Mouse (Mus musculus): ENCODE results near the gene Usb1. TPM values are rescaled to one million over a fixed set of nuclear protein-coding genes. Genes with fewer than 3 reads are reported as not detected.

Usb1 gene
- polyA plus RNA-seq, 1 experiment from 2014 or later = 10.9 TPM

DNA sequence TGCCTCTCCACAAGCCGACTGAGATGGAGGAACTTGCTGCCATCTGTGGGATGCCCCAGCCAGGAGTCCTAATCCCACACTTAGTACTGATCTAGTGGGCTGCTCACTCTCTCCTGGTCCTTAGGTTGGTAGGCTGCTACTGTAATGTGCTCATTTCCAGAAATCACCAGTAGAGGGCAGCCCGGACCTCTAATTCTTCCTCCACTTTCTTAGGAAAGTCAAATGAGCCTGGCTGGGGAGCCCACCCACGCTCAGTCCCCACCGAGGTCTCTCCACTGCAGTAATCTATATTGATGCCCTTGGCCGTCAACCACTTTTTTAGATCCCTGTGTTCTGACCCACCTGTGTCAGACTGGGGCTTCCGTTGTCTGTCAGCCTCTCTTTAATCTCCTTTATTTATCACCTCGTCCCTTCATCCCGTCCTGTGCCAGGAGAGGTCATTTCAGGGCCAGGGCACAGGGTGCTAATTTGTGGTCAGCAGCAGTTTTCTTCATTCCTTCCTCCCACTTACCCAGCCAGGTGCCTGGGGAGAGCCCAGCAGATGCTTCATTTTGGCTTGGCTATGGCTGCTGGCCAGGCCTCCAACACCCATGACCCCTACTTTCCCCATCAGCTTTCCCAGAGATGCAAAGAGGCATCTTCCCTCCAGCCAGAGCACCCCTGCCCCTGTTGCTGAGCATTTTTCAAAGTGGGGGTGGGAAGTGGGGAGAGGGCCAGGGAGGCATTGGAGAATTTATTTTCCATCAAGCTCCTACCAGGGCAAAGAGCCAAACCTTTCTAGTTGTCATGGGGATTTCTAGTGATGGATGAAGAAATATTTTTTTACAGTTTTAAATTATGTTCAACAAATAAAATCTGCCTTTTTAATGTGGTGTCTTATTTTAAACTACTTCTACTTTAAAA, 14.8 kb downstream of the Usb1 start:
- TF ChIP-seq EP300 (IDR thresholded peaks at IDR 0.05; ENCODE audit: low read depth) (no peak), CTCF (IDR thresholded peaks at IDR 0.05; ENCODE audit: low read depth) (peak; percentile 78)
- H3K9ac ChIP-seq (replicated peaks) = no peak overlapping the region
- DNase-seq (peak; percentile 70), ATAC-seq (peak; percentile 29; the same call in 1 of the 2 replicates)
- peaks cover 22% of the 10 kb centered on the region for H3K36me3 ChIP-seq (replicated peaks; ENCODE audit: insufficient read depth, low read length)
- H3K27me3 ChIP-seq (ENCODE audit: insufficient read depth, low read length) = peaks cover 11% of the 10 kb centered on the region
- no peak overlapping the region for H3K4me2 ChIP-seq (ENCODE audit: low read depth, low read length)
- H3K4me3 ChIP-seq (ENCODE audit: low read depth, low read length) = no peak overlapping the region
- 48% methylated on average over 8 of the region's 8 CpGs for WGBS (ENCODE audit: insufficient replicate concordance)
- no peaks in the 10 kb centered on the region for H3K9me3 ChIP-seq (ENCODE audit: low read length)
- peaks cover 3% of the 10 kb centered on the region for H3K4me1 ChIP-seq (ENCODE audit: insufficient read depth)
- no peak overlapping the region for H3K27ac ChIP-seq (ENCODE audit: low read depth)

GRCm38 (mm10) chr8:95348356-95348755, 16.3 kb downstream of the Usb1 start:
- DNase-seq (no peak), ATAC-seq (no peak)
- Histone ChIP-seq H3K9me3 (ENCODE audit: low read length) (no peaks in the 10 kb centered on the region), H3K4me1 (ENCODE audit: insufficient read depth) (peaks cover 11% of the 10 kb centered on the region), H3K27ac (ENCODE audit: low read depth) (no peak overlapping the region), H3K9ac (replicated peaks) (no peak overlapping the region), H3K36me3 (replicated peaks; ENCODE audit: insufficient read depth, low read length) (peaks cover 13% of the 10 kb centered on the region), H3K4me3 (ENCODE audit: low read depth, low read length) (no peak overlapping the region), H3K4me2 (ENCODE audit: low read depth, low read length) (no peak overlapping the region), H3K27me3 (ENCODE audit: insufficient read depth, low read length) (peaks cover 25% of the 10 kb centered on the region)
- 67% methylated on average over 2 of the region's 2 CpGs for WGBS (ENCODE audit: insufficient replicate concordance)
- no peak for TF ChIP-seq CTCF (IDR thresholded peaks at IDR 0.05; ENCODE audit: low read depth)
- TF ChIP-seq EP300 (IDR thresholded peaks at IDR 0.05; ENCODE audit: low read depth) = no peak

- no peak overlapping the region for H3K9ac ChIP-seq (replicated peaks)
- DNase-seq (no peak), ATAC-seq (no peak)
- H3K4me3 ChIP-seq (ENCODE audit: low read depth, low read length) = no peak overlapping the region
- H3K4me1 ChIP-seq (ENCODE audit: insufficient read depth) = peaks cover 11% of the 10 kb centered on the region
- 52% methylated on average over 19 of the region's 19 CpGs for WGBS (ENCODE audit: insufficient replicate concordance)
- no peak overlapping the region for H3K27ac ChIP-seq (ENCODE audit: low read depth)
- no peaks in the 10 kb centered on the region for H3K9me3 ChIP-seq (ENCODE audit: low read length)
- H3K36me3 ChIP-seq (replicated peaks; ENCODE audit: insufficient read depth, low read length) = peaks cover 7% of the 10 kb centered on the region
- TF ChIP-seq EP300 (IDR thresholded peaks at IDR 0.05; ENCODE audit: low read depth) (no peak), CTCF (IDR thresholded peaks at IDR 0.05; ENCODE audit: low read depth) (no peak)
- H3K4me2 ChIP-seq (ENCODE audit: low read depth, low read length) = no peak overlapping the region
- H3K27me3 ChIP-seq (ENCODE audit: insufficient read depth, low read length) = peaks cover 32% of the 10 kb centered on the region
These were observed 16.9 kb downstream of the Usb1 start for GRCm38 (mm10) chr8:95348811-95349630.

DNA sequence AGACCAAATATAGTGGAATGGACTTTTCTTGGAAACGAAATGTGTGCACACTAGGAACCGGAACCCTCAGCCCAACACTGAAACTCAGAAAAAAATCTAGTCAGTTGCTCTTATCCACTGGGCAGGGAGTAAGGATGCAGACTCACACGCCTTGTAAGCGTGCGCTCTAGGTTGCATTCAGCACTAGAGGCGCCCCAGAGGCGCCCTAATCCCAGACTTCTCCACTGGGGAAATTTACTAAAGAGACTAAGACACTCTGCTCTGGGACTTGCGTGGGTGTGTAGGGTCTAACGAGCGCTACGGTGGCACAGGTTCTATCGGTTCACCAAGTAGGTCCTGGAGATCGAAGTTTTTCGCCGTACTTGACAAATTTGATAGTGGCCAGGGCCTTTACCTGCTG, 19.4 kb downstream of the Usb1 start:
- peak overlapping the region; percentile 85 for H3K4me2 ChIP-seq (ENCODE audit: low read depth, low read length)
- peaks cover 11% of the 10 kb centered on the region for H3K4me1 ChIP-seq (ENCODE audit: insufficient read depth)
- TF ChIP-seq EP300 (IDR thresholded peaks at IDR 0.05; ENCODE audit: low read depth) (no peak), CTCF (IDR thresholded peaks at IDR 0.05; ENCODE audit: low read depth) (peak; percentile 31; the same call in 1 of the 2 replicates)
- peaks cover 39% of the 10 kb centered on the region for H3K27me3 ChIP-seq (ENCODE audit: insufficient read depth, low read length)
- H3K9ac ChIP-seq (replicated peaks) = no peak overlapping the region
- 5% methylated on average over 15 of the region's 15 CpGs for WGBS (ENCODE audit: insufficient replicate concordance)
- H3K9me3 ChIP-seq (ENCODE audit: low read length) = no peaks in the 10 kb centered on the region
- no peak for DNase-seq
- no peak for ATAC-seq
- H3K4me3 ChIP-seq (ENCODE audit: low read depth, low read length) = peak overlapping the region; percentile 57; the same call in 1 of the 2 replicates
- no peaks in the 10 kb centered on the region for H3K36me3 ChIP-seq (replicated peaks; ENCODE audit: insufficient read depth, low read length)
- no peak overlapping the region for H3K27ac ChIP-seq (ENCODE audit: low read depth)

- ATAC-seq (peak; percentile 63), DNase-seq (peak; percentile 58)
- peaks cover 11% of the 10 kb centered on the region for H3K4me1 ChIP-seq (ENCODE audit: insufficient read depth)
- no peak for TF ChIP-seq EP300 (IDR thresholded peaks at IDR 0.05; ENCODE audit: low read depth)
- H3K4me3 ChIP-seq (ENCODE audit: low read depth, low read length) = peak within 1 kb of the TSS; percentile 57
- peak within 1 kb of the TSS; percentile 57 for H3K9ac ChIP-seq (replicated peaks)
- no peaks in the 10 kb centered on the region for H3K36me3 ChIP-seq (replicated peaks; ENCODE audit: insufficient read depth, low read length)
- peak within 1 kb of the TSS; percentile 85 for H3K4me2 ChIP-seq (ENCODE audit: low read depth, low read length)
- 2% methylated on average over 80 of the region's 80 CpGs for WGBS (ENCODE audit: insufficient replicate concordance)
- no peak within 1 kb of the TSS for H3K27ac ChIP-seq (ENCODE audit: low read depth)
- H3K27me3 ChIP-seq (ENCODE audit: insufficient read depth, low read length) = peaks cover 39% of the 10 kb centered on the region
- no peaks in the 10 kb centered on the region for H3K9me3 ChIP-seq (ENCODE audit: low read length)
These were observed 20.2 kb downstream of the Usb1 start, which contains the start of gene Mmp15 for GRCm38 (mm10) chr8:95352151-95352870. Mmp15 (plus strand) TSS chr8:95352268.

All from liver, postnatal 0 days (tissue).